Mouse (Mus musculus): ENCODE data around the gene Ppp1r14c. TPM values are rescaled to one million over a fixed set of nuclear protein-coding genes. Genes with fewer than 3 reads are reported as not detected.
A peak's percentile ranks its signal among the peaks of the same experiment; 100 is the strongest.
"Not testable (repeated sequence)": the region's sequence is repeated elsewhere in the genome, so short reads cannot be mapped to it uniquely, and the experiment has no call there.

Ppp1r14c gene
- total RNA-seq, 2 experiments from 2014 or later, result 171 to 215 TPM

GRCm38 (mm10) chr10:3397406-3397805 lies 31.5 kb downstream of the Ppp1r14c start:
- intact Hi-C loops (cut with DNase I), result no loop called here
- DNase-seq, result no peak

DNA sequence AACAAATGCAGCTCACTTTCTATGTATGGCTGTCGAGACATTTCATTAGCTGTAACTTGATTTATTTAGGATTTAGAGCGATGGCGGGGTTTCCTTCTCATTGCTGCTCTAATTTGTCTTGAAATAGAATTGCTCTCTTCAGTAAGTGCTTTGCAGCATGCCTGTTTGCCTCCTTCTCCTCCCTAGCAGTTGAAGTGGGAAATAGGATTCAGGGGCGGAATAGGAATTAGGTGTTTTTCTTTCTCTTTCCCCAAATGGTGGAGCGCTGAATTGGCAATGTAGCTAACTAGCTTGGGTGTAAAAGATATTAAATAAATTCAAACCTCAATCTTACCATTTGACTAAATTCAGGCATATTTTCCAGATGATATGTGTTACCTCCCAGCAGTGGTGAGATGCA lies 32.2 kb downstream of the Ppp1r14c start:
- no peak for DNase-seq
- intact Hi-C loops (cut with DNase I), result no loop called here

GRCm38 (mm10) chr10:3402284-3402683 lies 36.4 kb downstream of the Ppp1r14c start:
- intact Hi-C loops (cut with DNase I), result no loop called here
- no peak for DNase-seq

DNA sequence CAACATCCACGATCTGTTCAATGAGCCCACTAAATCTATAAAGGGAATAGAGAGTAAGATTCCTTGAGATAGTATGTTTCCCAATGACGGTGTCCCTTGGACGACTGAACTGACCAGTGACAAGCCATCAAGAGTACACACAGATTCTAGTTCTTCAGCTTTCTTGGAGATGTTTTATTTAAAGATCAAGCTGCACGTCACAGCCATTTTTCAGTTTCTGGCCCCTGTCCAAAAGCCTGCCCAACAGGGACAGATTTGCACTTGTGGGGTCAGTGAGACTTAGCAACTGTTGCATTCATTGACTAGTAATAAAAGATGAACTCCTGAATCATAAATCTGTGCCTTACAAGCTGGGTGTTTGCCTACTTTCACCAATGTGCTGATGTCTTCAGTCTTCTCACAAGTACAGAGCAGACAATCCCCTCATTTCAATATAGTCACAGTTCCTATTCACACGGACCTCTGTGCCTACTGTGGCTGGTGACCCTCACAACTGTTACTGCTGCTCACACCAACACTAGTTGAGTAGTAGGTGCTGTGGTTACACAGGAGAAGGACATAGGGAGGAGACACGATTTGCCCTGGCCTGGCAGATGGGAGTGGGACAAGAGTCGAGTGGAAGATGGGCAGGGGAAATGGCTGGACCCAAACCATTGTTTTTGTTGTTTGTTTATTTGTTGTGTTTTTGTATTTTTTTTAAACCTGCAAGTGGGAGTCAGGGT lies 37.7 kb downstream of the Ppp1r14c start:
- DNase-seq, result no peak
- intact Hi-C loops (cut with DNase I), result no loop called here

- no peak for DNase-seq
- intact Hi-C loops (cut with DNase I), result no loop called here
Measured at GRCm38 (mm10) chr10:3404362-3404761, 38.5 kb downstream of the Ppp1r14c start.

DNA sequence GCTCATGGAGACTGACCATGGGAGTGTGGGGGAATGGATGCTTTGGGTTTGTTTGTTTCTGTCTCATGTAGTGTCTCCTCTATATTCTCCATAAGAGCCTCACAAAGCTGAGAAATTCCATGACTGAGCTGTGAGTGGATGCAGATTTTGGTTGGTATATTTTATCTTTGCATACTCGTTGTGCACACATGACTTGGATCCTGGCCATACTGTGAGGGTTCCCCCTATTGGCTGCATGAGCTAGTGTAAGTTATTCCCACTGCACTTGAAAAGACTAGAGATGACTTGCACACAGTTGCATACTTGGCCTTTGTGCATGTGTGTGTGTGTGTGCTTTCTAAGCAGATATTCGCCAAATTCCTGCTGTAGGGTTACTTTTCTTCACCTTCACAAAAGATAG lies 40.4 kb downstream of the Ppp1r14c start:
- intact Hi-C loops (cut with DNase I), result no loop called here
- no peak for DNase-seq

- intact Hi-C loops (cut with DNase I), result no loop called here
- no peak for DNase-seq
Measured at GRCm38 (mm10) chr10:3408036-3408661, 42.3 kb downstream of the Ppp1r14c start.

DNA sequence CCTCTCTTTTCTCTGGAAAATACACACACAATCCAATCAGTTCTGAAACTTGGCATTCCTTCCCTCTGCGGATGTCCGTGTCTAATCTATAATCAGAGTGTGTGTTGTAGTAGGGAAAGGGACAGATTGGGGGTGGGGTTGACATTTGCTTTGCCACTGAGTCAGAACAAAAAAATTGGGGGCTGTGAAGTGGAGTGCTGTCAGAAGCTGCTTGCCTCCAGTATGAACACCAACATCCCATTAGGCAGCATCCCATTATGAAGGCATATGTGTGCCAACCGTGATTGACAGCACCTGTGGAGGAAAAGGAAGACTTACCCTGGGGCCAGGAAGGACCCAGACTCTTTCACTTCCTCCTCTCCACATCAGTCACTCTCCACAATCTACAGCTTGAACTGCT lies 42.8 kb downstream of the Ppp1r14c start:
- intact Hi-C loops (cut with DNase I), result no loop called here
- DNase-seq, result no peak

DNA sequence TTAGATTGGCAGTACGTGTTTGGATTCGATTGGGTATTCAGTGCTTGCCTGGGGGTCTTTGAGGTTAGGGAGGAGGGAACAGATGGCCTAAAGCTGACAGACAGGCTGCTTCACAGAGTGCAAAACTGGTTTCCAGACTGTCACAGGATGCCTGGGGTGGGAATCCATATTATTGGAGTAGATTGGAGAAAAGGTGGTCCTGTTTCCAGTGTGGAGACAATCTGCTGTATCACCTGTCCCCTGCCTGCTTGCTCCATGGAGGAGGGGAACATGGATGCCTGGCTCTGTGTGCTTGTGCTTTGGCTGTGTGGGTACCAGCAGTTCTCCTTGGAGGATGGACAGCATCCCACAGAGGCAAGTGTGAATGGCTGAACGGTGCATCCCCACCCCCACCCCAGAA lies 45.4 kb downstream of the Ppp1r14c start:
- intact Hi-C loops (cut with DNase I), result loop anchor here (5.0 kb wide), 1 partner anchor 44 kb away; the partner anchor contains the start of gene Ppp1r14c
- no peak for DNase-seq

- intact Hi-C loops (cut with DNase I), result loop anchor here (5.0 kb wide), 1 partner anchor 44 kb away; the partner anchor contains the start of gene Ppp1r14c
- DNase-seq, result no peak
Measured at GRCm38 (mm10) chr10:3411639-3412038, 45.8 kb downstream of the Ppp1r14c start.

DNA sequence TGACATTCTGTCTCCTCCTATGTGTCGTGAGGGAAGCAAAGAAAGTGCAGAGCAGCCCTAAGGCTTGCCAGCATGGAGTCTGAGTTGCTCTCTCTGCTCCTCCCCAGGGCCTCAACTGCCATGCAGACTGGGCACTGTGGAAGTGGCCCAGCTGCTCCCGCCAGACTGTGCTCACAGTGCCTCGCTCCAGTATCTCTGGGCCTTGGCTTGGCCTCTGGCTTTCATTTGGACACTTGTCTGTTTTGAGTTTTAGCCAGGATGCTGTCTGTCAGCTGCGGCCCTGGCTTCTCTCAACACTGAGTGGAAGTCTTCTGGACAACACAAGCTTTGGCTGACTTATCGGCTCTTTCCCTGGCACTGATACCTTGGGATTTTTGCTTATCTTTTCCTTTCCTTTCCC lies 49.0 kb downstream of the Ppp1r14c start:
- intact Hi-C loops (cut with DNase I), result loop anchor here (1.0 to 5.0 kb wide), 5 partner anchors 48 to 112 kb away; partner anchors contain the start of gene Ppp1r14c
- peak; percentile 58 to 63 for DNase-seq

GRCm38 (mm10) chr10:3416565-3416964 lies 50.7 kb downstream of the Ppp1r14c start:
- peak in 1 of 2 experiments; percentile 29 for DNase-seq
- intact Hi-C loops (cut with DNase I), result loop anchor here (5.0 kb wide), 2 partner anchors 79 to 91 kb away; no protein-coding TSS in a partner anchor

- intact Hi-C loops (cut with DNase I), result loop anchor here (5.0 kb wide), 2 partner anchors 80 to 90 kb away; no protein-coding TSS in a partner anchor
- DNase-seq, result no peak
Measured at GRCm38 (mm10) chr10:3417408-3417807, 51.6 kb downstream of the Ppp1r14c start.

- intact Hi-C loops (cut with DNase I), result no loop called here
Measured at GRCm38 (mm10) chr10:3424016-3424415, 58.2 kb downstream of the Ppp1r14c start.

DNA sequence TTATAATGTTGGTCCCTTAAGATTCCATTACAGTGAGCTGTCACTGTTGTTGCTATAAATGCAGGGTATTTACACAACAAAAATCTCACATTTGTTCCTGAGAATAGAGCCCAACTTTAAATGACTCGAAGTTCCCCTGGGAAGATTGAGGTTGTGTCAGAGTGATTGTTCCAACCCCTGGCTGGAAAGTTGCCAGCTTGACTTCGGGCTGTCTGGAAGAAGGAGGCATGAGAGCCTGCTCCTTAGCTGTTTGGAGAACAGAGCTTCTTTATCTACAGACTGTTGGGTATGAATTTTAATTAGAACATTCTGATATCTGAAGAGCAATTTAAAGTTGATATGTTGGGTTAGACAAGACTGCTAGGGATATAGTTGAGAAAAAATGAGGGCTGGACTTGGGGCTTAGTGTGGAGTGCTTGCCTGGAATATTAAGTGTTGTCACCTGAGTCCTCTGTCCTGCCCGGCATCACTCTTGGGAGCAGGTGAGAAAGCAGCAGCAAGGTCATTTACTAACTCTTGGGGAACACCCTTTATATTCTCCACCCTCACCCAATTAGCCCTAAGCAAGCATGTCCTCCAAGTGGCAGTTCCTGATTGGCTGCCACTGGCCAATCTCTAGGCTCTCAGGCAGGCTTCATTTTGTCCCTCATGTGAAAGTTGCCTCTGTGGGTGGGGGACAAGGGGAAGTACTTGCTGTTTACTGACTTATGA lies 62.0 kb downstream of the Ppp1r14c start:
- peak in 1 of 2 experiments; percentile 25 for DNase-seq
- intact Hi-C loops (cut with DNase I), result no loop called here

More at GRCm38 (mm10) chr10:3424016-3424415, 58.2 kb downstream of the Ppp1r14c start:
- DNase-seq, result no peak

- intact Hi-C loops (cut with DNase I), result no loop called here
- DNase-seq, result no peak
Measured at GRCm38 (mm10) chr10:3434848-3435474, 69.1 kb downstream of the Ppp1r14c start.

GRCm38 (mm10) chr10:3440722-3441471 lies 75.0 kb downstream of the Ppp1r14c start:
- intact Hi-C loops (cut with DNase I), result no loop called here
- no peak for DNase-seq

DNA sequence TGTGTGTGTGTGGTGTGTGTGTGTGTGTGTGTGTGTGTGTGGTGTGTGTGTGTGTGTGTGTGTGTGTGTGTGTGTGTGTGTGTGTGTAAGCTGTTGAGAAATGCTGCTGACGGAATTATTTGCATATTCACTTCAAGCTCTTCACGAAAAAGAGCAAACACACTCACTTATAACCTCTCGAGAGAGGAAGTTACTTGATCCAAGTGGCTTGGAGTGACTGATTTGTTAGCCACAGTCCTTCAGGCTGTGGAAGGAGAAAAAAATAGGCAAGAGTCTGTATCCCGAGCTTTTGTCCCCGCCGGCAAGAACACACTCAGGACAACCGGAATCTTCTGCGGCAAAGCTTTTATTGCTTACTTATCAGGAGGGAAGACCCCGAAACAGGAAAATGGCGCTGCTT lies 80.9 kb downstream of the Ppp1r14c start:
- intact Hi-C loops (cut with DNase I); DNase-seq: not testable (repeated sequence)

GRCm38 (mm10) chr10:3448699-3449098 lies 82.8 kb downstream of the Ppp1r14c start:
- no peak for DNase-seq
- intact Hi-C loops (cut with DNase I), result no loop called here

GRCm38 (mm10) chr10:3451930-3452329 lies 86.1 kb downstream of the Ppp1r14c start:
- intact Hi-C loops (cut with DNase I), result no loop called here
- no peak for DNase-seq
